Mouse (Mus musculus) heart, adult 8-10 months (tissue): ENCODE results near the gene E2f3. TPM values are rescaled to one million over a fixed set of nuclear protein-coding genes. Genes with fewer than 3 reads are reported as not detected.

Experiments
- DNase-seq: peaks from one replicate; pipeline ENCODE4 v3.0.0; 2022; ENCODE audit warnings: low spot score
- total RNA-seq, 4 experiments: library from RNA; stranded (reverse); gene quantifications; 2 replicates each; pipeline ENCODE4 v1.2.4; 2022

Gene E2f3
- 1 to 10 TPM; 4.8 to 8.6 (median 6.5) TPM for total RNA-seq

DNA sequence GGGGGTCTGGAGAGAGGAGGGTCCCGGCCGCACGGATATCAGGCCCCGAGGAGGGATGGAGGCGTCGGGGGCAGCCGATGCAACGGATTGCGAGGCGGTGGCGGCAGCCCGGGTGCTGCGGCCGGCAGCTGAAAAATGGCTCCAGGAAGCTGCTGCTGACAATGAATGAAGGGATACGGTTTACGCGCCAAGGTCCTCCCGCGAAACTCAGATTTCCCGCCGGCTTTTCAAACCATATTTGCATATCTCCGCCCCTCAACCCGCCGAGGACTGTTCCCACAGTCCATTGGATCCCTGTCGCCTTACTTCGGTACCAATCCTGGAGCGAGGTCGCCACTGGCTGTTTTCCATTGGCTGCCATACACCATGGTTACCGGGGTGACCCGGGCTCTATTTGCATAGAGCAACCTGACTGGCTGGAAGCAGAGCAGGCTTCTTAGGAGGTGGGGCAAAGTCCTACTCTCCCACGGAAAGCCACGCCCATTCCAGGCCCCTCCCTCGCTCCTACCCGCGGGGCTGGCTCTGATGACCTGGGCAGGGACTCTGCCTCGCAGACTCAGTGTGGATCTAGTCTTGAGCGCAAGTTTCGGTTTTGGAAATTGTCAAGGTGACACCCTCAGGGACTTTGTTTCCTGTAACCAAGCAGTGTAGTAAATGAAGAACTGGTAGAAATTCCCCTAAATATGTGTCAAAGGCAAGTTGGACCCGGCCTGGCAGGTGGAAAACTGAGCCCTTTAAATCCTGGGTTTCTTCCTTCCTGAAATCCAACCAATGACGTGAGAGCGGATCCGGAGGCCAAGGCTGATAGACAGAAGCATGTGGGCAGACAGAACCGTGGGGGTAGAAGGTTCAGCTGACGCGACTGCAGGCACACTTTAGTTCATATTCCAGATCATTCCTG lies at the start of gene E2f3:
Gene E2f3 (minus strand): TSS at position 209 of the 901 bp plus-strand sequence.
- peak; percentile 100 for DNase-seq

DNA sequence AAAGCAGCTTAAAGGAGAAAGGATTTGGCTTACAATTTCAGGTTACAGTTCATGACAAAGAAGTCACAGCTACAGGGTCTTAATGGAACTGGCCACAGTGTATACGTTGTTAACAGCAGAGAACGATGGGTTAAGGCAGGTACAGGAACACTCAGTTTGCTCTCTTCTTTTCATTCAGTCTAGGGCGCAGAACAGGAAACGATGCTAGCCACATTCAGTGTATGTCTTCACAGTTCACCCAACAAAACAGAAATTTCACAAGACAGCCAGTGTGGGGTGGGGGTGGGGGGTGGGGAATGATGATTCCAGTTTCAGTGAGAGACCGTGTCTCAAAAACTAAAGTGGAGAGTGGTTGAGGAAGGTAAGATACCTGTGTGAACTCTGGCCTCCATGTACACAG lies 48.7 kb upstream of the E2f3 start:
- no peak for DNase-seq

- DNase-seq = no peak
Observed at GRCm38 (mm10) chr13:30031684-30032335, 45.9 kb upstream of the E2f3 start.

DNA sequence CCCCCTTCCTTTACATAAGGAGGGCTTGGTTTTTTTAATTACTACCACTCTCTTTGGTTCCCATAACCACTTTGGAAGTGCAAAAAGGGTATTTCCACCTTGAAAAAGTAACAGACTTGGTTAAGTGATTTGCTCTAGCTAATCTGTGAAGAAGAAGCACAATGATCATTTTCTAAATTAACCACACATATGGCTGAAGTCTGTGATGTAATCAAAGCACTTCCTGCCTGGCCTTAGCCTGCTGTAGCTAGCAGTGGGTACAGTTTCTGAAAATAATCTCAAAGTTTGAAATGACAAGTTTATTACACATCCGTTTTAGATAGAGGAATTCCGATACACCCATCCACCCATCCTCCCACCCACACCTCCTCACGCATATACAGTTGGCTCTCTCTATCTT lies 42.0 kb upstream of the E2f3 start:
- no peak for DNase-seq

GRCm38 (mm10) chr13:30022487-30022886 lies 36.6 kb upstream of the E2f3 start:
- no peak for DNase-seq

GRCm38 (mm10) chr13:30018573-30018972 lies 32.7 kb upstream of the E2f3 start:
- DNase-seq = no peak

GRCm38 (mm10) chr13:30017611-30018010 lies 31.7 kb upstream of the E2f3 start:
- no peak for DNase-seq

GRCm38 (mm10) chr13:30014576-30014975 lies 28.7 kb upstream of the E2f3 start:
- DNase-seq = no peak

- no peak for DNase-seq
Observed at GRCm38 (mm10) chr13:30012226-30012625, 26.4 kb upstream of the E2f3 start.

GRCm38 (mm10) chr13:30008738-30009137 lies 22.9 kb upstream of the E2f3 start:
- DNase-seq = no peak

- DNase-seq = no peak
Observed at GRCm38 (mm10) chr13:30005422-30005821, 19.6 kb upstream of the E2f3 start.

- DNase-seq = no peak
Observed at GRCm38 (mm10) chr13:30004849-30005248, 19.0 kb upstream of the E2f3 start.

GRCm38 (mm10) chr13:30003169-30003568 lies 17.3 kb upstream of the E2f3 start:
- no peak for DNase-seq

- DNase-seq = no peak
Observed at GRCm38 (mm10) chr13:30001041-30001440, 15.2 kb upstream of the E2f3 start.

DNA sequence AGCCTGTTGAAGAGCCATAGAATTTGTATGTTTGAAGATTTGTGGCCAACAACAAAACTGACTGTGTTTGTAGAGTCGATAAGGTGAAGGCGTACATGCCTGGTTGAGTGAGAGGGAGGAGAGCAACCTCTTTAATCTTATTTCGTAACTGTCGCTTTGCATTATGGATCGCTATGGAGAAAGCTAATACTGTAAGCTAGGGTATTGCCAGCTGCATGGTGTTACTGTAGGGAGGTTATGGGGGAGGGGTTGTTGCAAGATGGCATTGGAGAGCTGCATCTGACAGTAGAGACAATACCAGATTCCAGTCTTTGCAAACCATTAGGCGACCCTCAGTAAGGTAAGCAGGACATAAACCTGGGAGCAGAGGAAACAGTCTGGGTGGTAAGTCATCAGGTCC lies 2.1 kb upstream of the E2f3 start:
- no peak for DNase-seq

DNA sequence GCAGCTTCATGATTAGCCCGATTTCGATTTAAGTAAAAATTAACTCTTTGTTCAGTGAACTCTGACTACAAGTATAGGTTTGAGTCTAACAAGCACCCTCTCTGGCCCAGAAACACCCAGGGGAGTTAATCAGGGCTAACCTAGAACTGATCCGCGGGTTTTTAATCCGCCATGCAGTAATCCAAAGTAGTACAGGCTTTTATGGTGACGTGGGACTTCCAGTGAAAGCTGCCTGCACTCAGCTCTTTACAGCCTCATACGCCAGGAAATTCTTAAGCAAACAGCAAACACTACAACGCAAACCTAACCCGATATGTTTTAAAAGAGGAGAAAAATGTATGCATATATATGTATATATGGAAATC lies 875 bp upstream of the E2f3 start:
- DNase-seq = no peak

- peak; percentile 16 for DNase-seq
Observed at GRCm38 (mm10) chr13:29985101-29985854, 585 bp downstream of the E2f3 start.

GRCm38 (mm10) chr13:29984286-29985100 lies 1.4 kb downstream of the E2f3 start:
- DNase-seq = peak; percentile 68

DNA sequence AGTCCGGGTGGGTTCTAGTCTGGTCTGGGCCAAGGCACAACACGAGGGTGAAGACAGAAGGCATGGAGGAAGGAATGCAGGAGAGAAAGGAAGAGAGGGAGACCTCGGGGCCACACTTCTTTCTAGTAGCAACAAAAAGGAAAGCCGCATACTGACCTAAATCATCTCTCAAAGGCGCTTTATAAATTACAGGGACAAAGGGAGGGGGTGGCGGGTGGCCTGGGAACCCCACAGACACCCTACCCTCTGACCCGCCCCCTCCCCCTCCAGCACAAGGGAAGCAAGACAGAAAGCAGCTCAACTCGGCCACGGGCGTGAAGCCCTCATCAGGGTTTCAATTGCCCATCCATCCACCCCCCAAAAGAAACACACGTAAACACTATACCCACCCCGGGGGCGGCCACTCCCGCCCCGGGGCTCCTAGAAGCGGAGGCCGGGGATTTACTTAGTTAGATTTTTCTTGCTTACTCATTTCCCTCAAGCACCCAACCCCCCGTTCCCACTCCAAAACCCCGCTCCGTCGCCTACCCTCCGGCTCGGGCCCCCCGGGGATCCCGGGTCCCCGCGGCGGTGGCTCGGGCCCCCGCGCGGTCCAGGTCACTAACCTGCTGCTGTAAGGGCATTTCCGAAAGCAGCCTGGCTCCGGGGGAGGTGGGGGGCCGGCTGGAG lies 2.2 kb downstream of the E2f3 start:
- DNase-seq = peak; percentile 31

DNA sequence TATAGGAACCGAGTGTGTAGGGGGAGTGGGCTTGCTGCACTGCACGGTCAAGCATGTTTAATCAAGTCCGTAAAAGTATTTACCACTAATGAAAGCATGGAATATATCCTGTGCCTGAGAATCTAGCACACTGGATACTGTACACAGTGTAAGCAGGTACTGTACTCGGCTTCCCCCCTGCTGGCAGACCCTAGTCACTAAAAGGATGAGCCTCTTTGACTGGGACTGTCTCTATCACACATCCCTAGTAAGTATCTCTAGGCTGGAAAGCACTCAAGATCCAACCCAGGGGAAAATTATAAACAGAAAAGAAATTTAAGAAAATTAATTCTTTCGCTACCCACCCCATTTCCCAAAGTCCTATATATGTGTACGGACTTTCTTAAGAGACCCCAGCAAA lies 2.8 kb downstream of the E2f3 start:
- DNase-seq = no peak

DNA sequence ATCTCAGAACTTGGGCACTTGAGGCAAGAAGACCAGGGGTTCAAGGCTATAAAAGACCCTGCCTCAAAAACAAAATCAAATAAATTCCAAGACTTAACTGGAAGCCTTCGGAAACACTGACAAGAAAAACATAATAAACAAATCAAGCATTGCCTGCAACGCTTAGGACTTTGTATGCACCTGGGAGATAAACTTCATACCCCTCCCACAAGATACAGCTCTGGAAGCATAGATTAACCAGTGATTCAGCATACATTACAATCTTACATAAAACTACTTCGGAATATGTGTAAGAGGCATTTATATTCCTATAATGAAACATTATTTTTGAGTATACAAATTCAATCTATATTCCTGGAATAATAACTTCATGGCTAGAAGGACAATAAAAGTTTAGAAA lies 3.5 kb downstream of the E2f3 start:
- no peak for DNase-seq
